Mouse (Mus musculus) mesoderm, embryonic 11.5 days (tissue): Measurements from ENCODE around the gene 1700016H13Rik.

Experiments
- DNase-seq: peaks from one replicate; pipeline ENCODE4 v3.0.0-alpha.2; 2012; ENCODE audit warnings: low read depth, low spot score

The 1700016H13Rik gene

GRCm38 (mm10) chr5:103673611-103674010 lies 17.8 kb upstream of the 1700016H13Rik start:
- DNase-seq: no peak

- DNase-seq: no peak
Observed at GRCm38 (mm10) chr5:103671858-103672257, 16.0 kb upstream of the 1700016H13Rik start.

GRCm38 (mm10) chr5:103665876-103666275 lies 10.1 kb upstream of the 1700016H13Rik start:
- DNase-seq: no peak

- no peak for DNase-seq
Observed at GRCm38 (mm10) chr5:103664932-103665331, 9.1 kb upstream of the 1700016H13Rik start.

- DNase-seq: peak; percentile 73
Observed at GRCm38 (mm10) chr5:103659571-103659970, 3.8 kb upstream of the 1700016H13Rik start.

- DNase-seq: peak; percentile 37
Observed at GRCm38 (mm10) chr5:103658921-103659320, 3.1 kb upstream of the 1700016H13Rik start.

- no peak for DNase-seq
Observed at GRCm38 (mm10) chr5:103654780-103655179, 1.0 kb downstream of the 1700016H13Rik start.

GRCm38 (mm10) chr5:103654225-103654624 lies 1.6 kb downstream of the 1700016H13Rik start:
- DNase-seq: peak; percentile 72

GRCm38 (mm10) chr5:103647320-103647719 lies 8.5 kb downstream of the 1700016H13Rik start:
- no peak for DNase-seq

- DNase-seq: no peak
Observed at GRCm38 (mm10) chr5:103644167-103644566, 11.6 kb downstream of the 1700016H13Rik start.

- no peak for DNase-seq
Observed at GRCm38 (mm10) chr5:103637162-103637561, 18.6 kb downstream of the 1700016H13Rik start.

- DNase-seq: no peak
Observed at GRCm38 (mm10) chr5:103629854-103630580, 25.8 kb downstream of the 1700016H13Rik start.

- DNase-seq: peak; percentile 21
Observed at GRCm38 (mm10) chr5:103629111-103629764, 26.6 kb downstream of the 1700016H13Rik start, which contains the start of gene Slc10a6. Slc10a6 (minus strand) TSS chr5:103629403.

GRCm38 (mm10) chr5:103628499-103628898 lies 27.3 kb downstream of the 1700016H13Rik start:
- no peak for DNase-seq

GRCm38 (mm10) chr5:103624831-103625230 lies 31.0 kb downstream of the 1700016H13Rik start:
- no peak for DNase-seq

GRCm38 (mm10) chr5:103622321-103622720 lies 33.5 kb downstream of the 1700016H13Rik start:
- no peak for DNase-seq

- no peak for DNase-seq
Observed at GRCm38 (mm10) chr5:103620301-103620973, 35.4 kb downstream of the 1700016H13Rik start.

GRCm38 (mm10) chr5:103617191-103617590 lies 38.6 kb downstream of the 1700016H13Rik start:
- DNase-seq: no peak

GRCm38 (mm10) chr5:103614356-103614755 lies 41.5 kb downstream of the 1700016H13Rik start:
- DNase-seq: no peak

GRCm38 (mm10) chr5:103612316-103612715 lies 43.5 kb downstream of the 1700016H13Rik start:
- DNase-seq: no peak

- DNase-seq: no peak
Observed at GRCm38 (mm10) chr5:103610856-103611472, 44.8 kb downstream of the 1700016H13Rik start.

- DNase-seq: no peak
Observed at GRCm38 (mm10) chr5:103610148-103610547, 45.7 kb downstream of the 1700016H13Rik start.
